Mouse (Mus musculus): ENCODE measurements around the gene Srsf9. TPM values are rescaled to one million over a fixed set of nuclear protein-coding genes. Genes with fewer than 3 reads are reported as not detected.
"Not testable (repeated sequence)": the region's sequence is repeated elsewhere in the genome, so short reads cannot be mapped to it uniquely, and the experiment has no call there.

Srsf9 gene
- total and polyA plus RNA-seq, 3 experiments = 80.0 to 170 TPM; not detected in 1

- H3K9ac ChIP-seq (ENCODE audit: control insufficient read depth, low read depth, low read length, poor library complexity, severe bottlenecking) = no peak overlapping the region
- no peak overlapping the region for H3K27ac ChIP-seq (ENCODE audit: control insufficient read depth, low read depth, low read length)
- H3K4me3 ChIP-seq (ENCODE audit: control insufficient read depth in 1 of 2, insufficient read depth in 1 of 2, low read depth in 2 of 2, low read length in 2 of 2) = no peak overlapping the region
- H3K36me3 ChIP-seq (ENCODE audit: control insufficient read depth in 1 of 2, insufficient read depth in 2 of 2, low read length in 2 of 2) = no peaks in the 10 kb centered on the region
- H3K9me3 ChIP-seq (replicated peaks; ENCODE audit: insufficient read depth, low read length) = no peaks in the 10 kb centered on the region
- no peaks in the 10 kb centered on the region for H3K4me1 ChIP-seq (ENCODE audit: control insufficient read depth in 1 of 2, insufficient read depth in 2 of 2, low read length in 2 of 2)
- no peaks in the 10 kb centered on the region for H3K27me3 ChIP-seq (ENCODE audit: control insufficient read depth in 1 of 2, insufficient read depth in 2 of 2, low read length in 2 of 2)
- TF ChIP-seq POLR2AphosphoS5 (IDR thresholded peaks at IDR 0.05; ENCODE audit: borderline replicate concordance, low read depth, low read length) (no peak), ZNF384 (IDR thresholded peaks at IDR 0.05; ENCODE audit: low read depth, low read length) (peak; percentile 68), RAD21 (IDR thresholded peaks at IDR 0.05; ENCODE audit: low read depth, low read length) (no peak), USF1 (IDR thresholded peaks at IDR 0.05; ENCODE audit: low read depth, low read length) (no peak)
- no peaks in the 10 kb centered on the region for H3K79me2 ChIP-seq (ENCODE audit: control insufficient read depth, insufficient read depth, low read length, poor library complexity)
- no peak for DNase-seq (ENCODE audit: low read depth, low spot score)
These were observed 47.3 kb downstream of the Srsf9 start for GRCm38 (mm10) chr5:115374204-115374820.

DNA sequence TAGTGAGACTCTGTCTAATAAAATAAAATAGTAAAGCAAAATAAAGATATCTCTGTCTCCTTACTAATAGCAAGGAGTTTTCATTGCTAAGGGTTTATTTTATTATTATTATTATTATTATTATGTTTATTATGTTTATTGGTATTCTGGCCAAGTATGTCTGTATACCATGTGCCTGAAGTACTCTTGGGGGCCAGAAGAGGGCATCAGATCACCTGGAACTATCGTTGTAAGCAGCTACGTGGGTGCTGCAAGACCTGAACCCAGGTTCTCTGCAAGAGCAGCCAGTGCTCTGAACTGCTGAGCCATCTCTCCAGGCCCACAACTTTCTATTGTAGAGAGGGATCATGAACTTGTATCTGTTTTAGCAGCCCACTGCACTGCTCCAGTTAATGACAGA, 48.5 kb downstream of the Srsf9 start:
- no peaks in the 10 kb centered on the region for H3K27me3 ChIP-seq (ENCODE audit: control insufficient read depth in 1 of 2, insufficient read depth in 2 of 2, low read length in 2 of 2)
- H3K9ac ChIP-seq (ENCODE audit: control insufficient read depth, low read depth, low read length, poor library complexity, severe bottlenecking) = no peak overlapping the region
- no peak overlapping the region for H3K27ac ChIP-seq (ENCODE audit: control insufficient read depth, low read depth, low read length)
- H3K79me2 ChIP-seq (ENCODE audit: control insufficient read depth, insufficient read depth, low read length, poor library complexity) = no peaks in the 10 kb centered on the region
- no peaks in the 10 kb centered on the region for H3K9me3 ChIP-seq (replicated peaks; ENCODE audit: insufficient read depth, low read length)
- no peak overlapping the region for H3K4me3 ChIP-seq (ENCODE audit: control insufficient read depth in 1 of 2, insufficient read depth in 1 of 2, low read depth in 2 of 2, low read length in 2 of 2)
- DNase-seq (ENCODE audit: low read depth, low spot score) = peak; percentile 57
- H3K4me1 ChIP-seq (ENCODE audit: control insufficient read depth in 1 of 2, insufficient read depth in 2 of 2, low read length in 2 of 2) = no peaks in the 10 kb centered on the region
- no peaks in the 10 kb centered on the region for H3K36me3 ChIP-seq (ENCODE audit: control insufficient read depth in 1 of 2, insufficient read depth in 2 of 2, low read length in 2 of 2)
- TF ChIP-seq NELFE (IDR thresholded peaks at IDR 0.05; ENCODE audit: low read depth, low read length) (no peak), SMC3 (IDR thresholded peaks at IDR 0.05; ENCODE audit: low read depth, low read length) (peak; percentile 39), RAD21 (IDR thresholded peaks at IDR 0.05; ENCODE audit: low read depth, low read length) (peak; percentile 22; the same call in 1 of the 2 replicates), CTCF (IDR thresholded peaks at IDR 0.05 in 2 of 3, conservative IDR thresholded peaks at IDR 0.05 in 1 of 3; ENCODE audit: control insufficient read depth in 1 of 3, insufficient read depth in 1 of 3, low read depth in 2 of 3, low read length in 3 of 3, poor library complexity in 1 of 3, severe bottlenecking in 1 of 3) (peak in 2 of 3 experiments; percentile 44 to 47; a peak in 5 of 6 replicates)

- H3K27ac ChIP-seq (ENCODE audit: control insufficient read depth, low read depth, low read length); H3K4me1 ChIP-seq (ENCODE audit: control insufficient read depth in 1 of 2, insufficient read depth in 2 of 2, low read length in 2 of 2); H3K9ac ChIP-seq (ENCODE audit: control insufficient read depth, low read depth, low read length, poor library complexity, severe bottlenecking); H3K27me3 ChIP-seq (ENCODE audit: control insufficient read depth in 1 of 2, insufficient read depth in 2 of 2, low read length in 2 of 2); H3K36me3 ChIP-seq (ENCODE audit: control insufficient read depth in 1 of 2, insufficient read depth in 2 of 2, low read length in 2 of 2); H3K4me3 ChIP-seq (ENCODE audit: control insufficient read depth in 1 of 2, insufficient read depth in 1 of 2, low read depth in 2 of 2, low read length in 2 of 2); H3K79me2 ChIP-seq (ENCODE audit: control insufficient read depth, insufficient read depth, low read length, poor library complexity); H3K9me3 ChIP-seq (replicated peaks; ENCODE audit: insufficient read depth, low read length); DNase-seq (ENCODE audit: low read depth, low spot score): not testable (repeated sequence)
These were observed 51.9 kb downstream of the Srsf9 start for GRCm38 (mm10) chr5:115378882-115379281.

Other genes starting within 250 kb of the Srsf9 start
- gene Gm10401, start 228.9 kb upstream of the Srsf9 start, total RNA-seq (2012; rRNA removed) = 3.5 and 4.6 TPM in 2 replicates
- under 1 TPM in 1 of 2 experiments, not detected in 1; 0.56 TPM for gene Gm10401, start 228.9 kb upstream of the Srsf9 start, polyA plus RNA-seq (2012; ENCODE audit: insufficient read depth in 1 of 2, insufficient read length in 2 of 2, low read depth in 1 of 2, low replicate concordance in 2 of 2, missing spikeins in 1 of 2)
- 31.9 and 35.0 TPM in 2 replicates for gene Acads, start 207.8 kb upstream of the Srsf9 start, total RNA-seq (2012; rRNA removed)
- 10 to 100 TPM in 1 of 2 experiments, not detected in 1; 56.5 TPM for gene Acads, start 207.8 kb upstream of the Srsf9 start, polyA plus RNA-seq (2012; ENCODE audit: insufficient read depth in 1 of 2, insufficient read length in 2 of 2, low read depth in 1 of 2, low replicate concordance in 2 of 2, missing spikeins in 1 of 2)
- gene Unc119b, start 192.2 kb upstream of the Srsf9 start, total RNA-seq (2012; rRNA removed) = 15.8 and 18.6 TPM in 2 replicates
- 10 to 100 TPM in 1 of 2 experiments, not detected in 1; 25.7 TPM for gene Unc119b, start 192.2 kb upstream of the Srsf9 start, polyA plus RNA-seq (2012; ENCODE audit: insufficient read depth in 1 of 2, insufficient read length in 2 of 2, low read depth in 1 of 2, low replicate concordance in 2 of 2, missing spikeins in 1 of 2)
- gene Mlec, start 169.0 kb upstream of the Srsf9 start, total RNA-seq (2012; rRNA removed) = 146 and 167 TPM in 2 replicates
- 100 to 1,000 TPM in 1 of 2 experiments, not detected in 1; 156 TPM for gene Mlec, start 169.0 kb upstream of the Srsf9 start, polyA plus RNA-seq (2012; ENCODE audit: insufficient read depth in 1 of 2, insufficient read length in 2 of 2, low read depth in 1 of 2, low replicate concordance in 2 of 2, missing spikeins in 1 of 2)
- gene Cabp1, start 132.8 kb upstream of the Srsf9 start, total RNA-seq (2012; rRNA removed) = 0.35 and 0.52 TPM in 2 replicates
- gene Cabp1, start 132.8 kb upstream of the Srsf9 start, polyA plus RNA-seq (2012; ENCODE audit: insufficient read depth in 1 of 2, insufficient read length in 2 of 2, low read depth in 1 of 2, low replicate concordance in 2 of 2, missing spikeins in 1 of 2) = 1 to 10 TPM in 1 of 2 experiments, not detected in 1; 1.7 TPM
- gene Pop5, start 91.3 kb upstream of the Srsf9 start, total RNA-seq (2012; rRNA removed) = 166 and 208 TPM in 2 replicates
- gene Pop5, start 91.3 kb upstream of the Srsf9 start, polyA plus RNA-seq (2012; ENCODE audit: insufficient read depth in 1 of 2, insufficient read length in 2 of 2, low read depth in 1 of 2, low replicate concordance in 2 of 2, missing spikeins in 1 of 2) = 100 to 1,000 TPM; 103 to 388 TPM
- 44.4 and 57.3 TPM in 2 replicates for gene Rnf10, start 54.3 kb upstream of the Srsf9 start, total RNA-seq (2012; rRNA removed)
- 100 to 1,000 TPM; 165 to 254 TPM for gene Rnf10, start 54.3 kb upstream of the Srsf9 start, polyA plus RNA-seq (2012; ENCODE audit: insufficient read depth in 1 of 2, insufficient read length in 2 of 2, low read depth in 1 of 2, low replicate concordance in 2 of 2, missing spikeins in 1 of 2)
- 39.7 and 43.3 TPM in 2 replicates for gene Coq5, start 47.5 kb upstream of the Srsf9 start, total RNA-seq (2012; rRNA removed)
- 10 to 100 TPM in 1 of 2 experiments, not detected in 1; 40.5 TPM for gene Coq5, start 47.5 kb upstream of the Srsf9 start, polyA plus RNA-seq (2012; ENCODE audit: insufficient read depth in 1 of 2, insufficient read length in 2 of 2, low read depth in 1 of 2, low replicate concordance in 2 of 2, missing spikeins in 1 of 2)
- gene Dynll1, start 26.2 kb upstream of the Srsf9 start, total RNA-seq (2012; rRNA removed) = 714 and 736 TPM in 2 replicates
- 100 to 1,000 TPM; 561 to 740 TPM for gene Dynll1, start 26.2 kb upstream of the Srsf9 start, polyA plus RNA-seq (2012; ENCODE audit: insufficient read depth in 1 of 2, insufficient read length in 2 of 2, low read depth in 1 of 2, low replicate concordance in 2 of 2, missing spikeins in 1 of 2)
- 6.3 and 6.5 TPM in 2 replicates for gene Gatc, start 14.0 kb downstream of the Srsf9 start, total RNA-seq (2012; rRNA removed)
- gene Gatc, start 14.0 kb downstream of the Srsf9 start, polyA plus RNA-seq (2012; ENCODE audit: insufficient read depth in 1 of 2, insufficient read length in 2 of 2, low read depth in 1 of 2, low replicate concordance in 2 of 2, missing spikeins in 1 of 2) = 10 to 100 TPM in 1 of 2 experiments, not detected in 1; 32.2 TPM
- 50.8 and 63.2 TPM in 2 replicates for gene Triap1, start 14.0 kb downstream of the Srsf9 start, total RNA-seq (2012; rRNA removed)
- 10 to 100 TPM in 1 of 2 experiments, not detected in 1; 59.2 TPM for gene Triap1, start 14.0 kb downstream of the Srsf9 start, polyA plus RNA-seq (2012; ENCODE audit: insufficient read depth in 1 of 2, insufficient read length in 2 of 2, low read depth in 1 of 2, low replicate concordance in 2 of 2, missing spikeins in 1 of 2)
- 725 and 749 TPM in 2 replicates for gene Cox6a1, start 21.8 kb downstream of the Srsf9 start, total RNA-seq (2012; rRNA removed)
- 1,000 to 10,000 TPM in 1 of 2 experiments, 100 to 1,000 TPM in 1; 328 to 1,215 TPM for gene Cox6a1, start 21.8 kb downstream of the Srsf9 start, polyA plus RNA-seq (2012; ENCODE audit: insufficient read depth in 1 of 2, insufficient read length in 2 of 2, low read depth in 1 of 2, low replicate concordance in 2 of 2, missing spikeins in 1 of 2)
- gene Msi1, start 102.4 kb downstream of the Srsf9 start, total RNA-seq (2012; rRNA removed) = 3.1 and 3.5 TPM in 2 replicates
- 1 to 10 TPM in 1 of 2 experiments, not detected in 1; 5.7 TPM for gene Msi1, start 102.4 kb downstream of the Srsf9 start, polyA plus RNA-seq (2012; ENCODE audit: insufficient read depth in 1 of 2, insufficient read length in 2 of 2, low read depth in 1 of 2, low replicate concordance in 2 of 2, missing spikeins in 1 of 2)
- 0.58 and 0.92 TPM in 2 replicates for gene Pla2g1b, start 139.1 kb downstream of the Srsf9 start, total RNA-seq (2012; rRNA removed)
- 1 to 10 TPM in 1 of 2 experiments, not detected in 1; 6.6 TPM for gene Pla2g1b, start 139.1 kb downstream of the Srsf9 start, polyA plus RNA-seq (2012; ENCODE audit: insufficient read depth in 1 of 2, insufficient read length in 2 of 2, low read depth in 1 of 2, low replicate concordance in 2 of 2, missing spikeins in 1 of 2)
- 7.6 and 9.2 TPM in 2 replicates for gene Sirt4, start 157.5 kb downstream of the Srsf9 start, total RNA-seq (2012; rRNA removed)
- 10 to 100 TPM in 1 of 2 experiments, not detected in 1; 10.3 TPM for gene Sirt4, start 157.5 kb downstream of the Srsf9 start, polyA plus RNA-seq (2012; ENCODE audit: insufficient read depth in 1 of 2, insufficient read length in 2 of 2, low read depth in 1 of 2, low replicate concordance in 2 of 2, missing spikeins in 1 of 2)
- 12.7 and 15.2 TPM in 2 replicates for gene Pxn, start 179.5 kb downstream of the Srsf9 start, total RNA-seq (2012; rRNA removed)
- 100 to 1,000 TPM in 1 of 2 experiments, 10 to 100 TPM in 1; 29.2 to 167 TPM for gene Pxn, start 179.5 kb downstream of the Srsf9 start, polyA plus RNA-seq (2012; ENCODE audit: insufficient read depth in 1 of 2, insufficient read length in 2 of 2, low read depth in 1 of 2, low replicate concordance in 2 of 2, missing spikeins in 1 of 2)
- gene Rplp0, start 232.3 kb downstream of the Srsf9 start, total RNA-seq (2012; rRNA removed) = 2,878 and 3,028 TPM in 2 replicates
- gene Rplp0, start 232.3 kb downstream of the Srsf9 start, polyA plus RNA-seq (2012; ENCODE audit: insufficient read depth in 1 of 2, insufficient read length in 2 of 2, low read depth in 1 of 2, low replicate concordance in 2 of 2, missing spikeins in 1 of 2) = 1,000 to 10,000 TPM; 3,294 to 4,164 TPM
- 79.7 and 93.8 TPM in 2 replicates for gene Gcn1l1, start 238.1 kb downstream of the Srsf9 start, total RNA-seq (2012; rRNA removed)
- 100 to 1,000 TPM in 1 of 2 experiments, 10 to 100 TPM in 1; 88.2 to 123 TPM for gene Gcn1l1, start 238.1 kb downstream of the Srsf9 start, polyA plus RNA-seq (2012; ENCODE audit: insufficient read depth in 1 of 2, insufficient read length in 2 of 2, low read depth in 1 of 2, low replicate concordance in 2 of 2, missing spikeins in 1 of 2)